Mouse (Mus musculus) forebrain, embryonic 16.5 days (tissue): ENCODE measurements around the gene Grk2. TPM values are rescaled to one million over a fixed set of nuclear protein-coding genes. Genes with fewer than 3 reads are reported as not detected.

ENCODE experiments used
- ATAC-seq: fragments of 200-750 bp; cut with Nextera tagmentation; 2 replicates; pipeline ENCODE4 v1.8.0; 2017; ENCODE audit warnings: mild to moderate bottlenecking, moderate library complexity
- H3K27ac ChIP-seq: fragments of 300-500 bp; sonication (generic); 2 replicates; pipeline ENCODE4 v1.5.1; 2014; ENCODE audit warnings: low read length, control low read depth
- H3K27me3 ChIP-seq: fragments of 300-500 bp; sonication (generic); replicated peaks from 2 replicates; pipeline ENCODE4 v1.6.1; 2014; ENCODE audit warnings: low read length; ENCODE audit not compliant: control insufficient read depth, insufficient read depth
- H3K36me3 ChIP-seq: fragments of 300-500 bp; sonication (generic); 2 replicates; pipeline ENCODE4 v1.6.1; 2014; ENCODE audit not compliant: control insufficient read depth, insufficient read depth
- H3K4me1 ChIP-seq: fragments of 300-500 bp; sonication (generic); replicated peaks from 2 replicates; pipeline ENCODE4 v1.6.1; 2014; ENCODE audit warnings: low read length; ENCODE audit not compliant: control insufficient read depth, insufficient read depth
- H3K4me2 ChIP-seq: fragments of 300-500 bp; sonication (generic); 2 replicates; pipeline ENCODE4 v1.6.1; 2014; ENCODE audit warnings: mild to moderate bottlenecking, low read length, control low read depth
- H3K4me3 ChIP-seq: fragments of 300-500 bp; sonication (generic); replicated peaks from 2 replicates; pipeline ENCODE4 v1.5.1; 2014; ENCODE audit warnings: mild to moderate bottlenecking, low read length, control low read depth
- H3K9ac ChIP-seq: fragments of 300-500 bp; sonication (generic); replicated peaks from 2 replicates; pipeline ENCODE4 v1.6.1; 2014; ENCODE audit warnings: low read depth, low read length, control low read depth
- H3K9me3 ChIP-seq: fragments of 300-500 bp; sonication (generic); 2 replicates; pipeline ENCODE4 v1.6.1; 2016; ENCODE audit warnings: low read length; ENCODE audit not compliant: control insufficient read depth
- WGBS: fragments of 180-500 bp; shearing (Covaris S2); extraction: QIAGEN DNeasy Blood & Tissue Kit; methylation state at CpG from one replicate; pipeline ENCODE4 v1.1.7; 2014; 5-methylcytosine and 5-hydroxymethylcytosine counted together
- polyA plus RNA-seq: library from polyadenylated mRNA; unstranded; fragments of >200 nt; fragmentation: Nextera tagmentation; extraction: Ambion mirVana; gene quantifications from 2 replicates; pipeline ENCODE4 v1.2.1, GENCODE M21; 2015

Gene Grk2
- polyA plus RNA-seq, 1 experiment from 2014 or later, result 28.1 TPM

DNA sequence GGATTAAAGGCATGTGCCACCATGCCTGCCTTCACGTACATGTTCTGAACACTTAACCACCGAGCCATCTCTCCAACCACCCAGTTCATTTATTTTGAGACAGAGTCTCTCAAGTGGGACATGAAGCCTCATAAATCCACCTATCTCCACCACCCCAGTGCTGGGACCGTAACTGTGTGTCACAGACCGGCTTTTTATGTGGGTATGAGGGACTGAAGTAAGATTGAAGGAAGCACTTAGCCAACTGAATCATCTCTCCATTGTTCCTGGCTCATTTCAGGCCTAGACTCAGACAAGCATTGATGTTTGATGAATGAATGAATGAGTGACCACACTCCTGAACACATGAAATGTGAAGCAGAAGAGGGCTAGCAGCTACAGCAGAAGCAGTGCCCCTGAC lies 3.3 kb upstream of the Grk2 start:
- no peak overlapping the region for H3K4me2 ChIP-seq

DNA sequence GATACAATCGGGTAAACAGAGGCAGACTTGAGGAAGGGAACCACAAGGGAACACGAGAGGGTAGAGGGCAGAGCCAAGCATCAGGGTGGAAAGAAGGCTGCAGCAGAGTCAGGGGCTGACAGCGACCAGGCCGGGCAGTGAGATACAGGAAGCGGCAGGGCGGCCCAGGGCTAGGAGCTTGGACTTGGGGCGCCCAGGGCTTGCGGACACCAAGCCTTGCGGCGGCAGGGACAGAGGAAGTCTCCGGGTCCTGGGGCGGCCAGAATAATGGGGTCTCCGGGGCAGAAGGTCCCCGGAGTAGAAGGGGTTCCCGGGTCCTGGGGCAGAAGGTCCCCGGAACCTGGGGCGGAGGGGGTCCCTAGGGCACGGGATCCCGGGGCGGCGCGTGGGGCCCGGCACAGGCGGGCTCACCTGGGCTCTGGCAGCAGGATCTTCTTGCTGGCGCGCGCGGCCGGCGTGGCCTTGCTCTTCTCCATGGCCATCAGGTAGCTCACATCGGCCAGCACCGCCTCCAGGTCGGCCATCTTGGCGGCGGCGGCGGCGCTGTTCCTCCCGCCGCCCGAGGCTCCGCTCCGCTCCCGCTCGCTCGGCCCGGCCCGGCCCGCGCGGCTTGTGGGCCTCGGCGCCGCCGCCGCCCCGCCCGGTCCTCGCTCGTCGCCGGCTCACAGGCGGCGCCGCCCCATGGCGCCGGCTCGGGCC lies 382 bp downstream of the Grk2 start:
- no peaks in the 10 kb centered on the region for H3K36me3 ChIP-seq

More for the DNA sequence above, 3.3 kb upstream of the Grk2 start:
- no peak for ATAC-seq
- Histone ChIP-seq H3K27me3 (no peaks in the 10 kb centered on the region), H3K4me1 (peaks cover 19% of the 10 kb centered on the region), H3K36me3 (0 out of 2 replicates have a peak, but pooled peaks cover 2% of the 10 kb centered on the region), H3K4me3 (no peak overlapping the region), H3K9ac (no peak overlapping the region), H3K27ac (no peak overlapping the region), H3K9me3 (no peaks in the 10 kb centered on the region)
- WGBS, result 95% methylated on average over 4 of the region's 4 CpGs

DNA sequence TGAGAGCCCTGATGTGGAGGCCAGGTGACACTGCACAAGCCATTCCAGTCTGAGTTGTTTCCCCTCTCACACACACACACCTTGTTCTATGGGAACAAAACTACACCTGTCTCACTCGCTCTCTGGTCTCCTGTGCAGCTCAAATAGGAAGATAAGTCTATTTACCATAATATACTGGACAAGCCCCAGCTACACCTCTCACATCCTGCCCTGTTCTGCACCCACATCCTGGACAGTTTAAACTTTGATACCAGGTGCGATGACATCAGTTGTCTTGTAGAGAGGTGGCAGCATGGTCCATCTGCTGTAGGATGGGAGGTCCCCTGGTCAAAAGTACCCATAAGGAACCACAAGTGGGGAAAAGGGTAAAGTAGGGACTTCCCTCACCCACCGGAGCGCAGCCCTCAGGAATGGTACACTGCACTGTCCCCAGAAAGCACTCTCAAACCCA lies 1.1 kb downstream of the Grk2 start:
- Histone ChIP-seq H3K4me3 (peak overlapping the region; percentile 90), H3K27me3 (no peaks in the 10 kb centered on the region), H3K36me3 (no peaks in the 10 kb centered on the region), H3K9me3 (no peaks in the 10 kb centered on the region), H3K4me2 (peak overlapping the region; percentile 93), H3K4me1 (peaks cover 63% of the 10 kb centered on the region), H3K27ac (no peak overlapping the region), H3K9ac (peak overlapping the region; percentile 98)
- no peak for ATAC-seq
- WGBS, result 43% methylated on average over 4 of the region's 4 CpGs

More for the DNA sequence above, 382 bp downstream of the Grk2 start:
- Histone ChIP-seq H3K9me3 (no peaks in the 10 kb centered on the region), H3K4me2 (peak overlapping the region; percentile 93), H3K27me3 (no peaks in the 10 kb centered on the region), H3K27ac (peak overlapping the region; percentile 60), H3K4me3 (peak overlapping the region; percentile 90), H3K4me1 (peaks cover 56% of the 10 kb centered on the region), H3K9ac (peak overlapping the region; percentile 98)
- ATAC-seq, result peak; percentile 64
- WGBS, result 0% methylated on average over 50 of the region's 68 CpGs

DNA sequence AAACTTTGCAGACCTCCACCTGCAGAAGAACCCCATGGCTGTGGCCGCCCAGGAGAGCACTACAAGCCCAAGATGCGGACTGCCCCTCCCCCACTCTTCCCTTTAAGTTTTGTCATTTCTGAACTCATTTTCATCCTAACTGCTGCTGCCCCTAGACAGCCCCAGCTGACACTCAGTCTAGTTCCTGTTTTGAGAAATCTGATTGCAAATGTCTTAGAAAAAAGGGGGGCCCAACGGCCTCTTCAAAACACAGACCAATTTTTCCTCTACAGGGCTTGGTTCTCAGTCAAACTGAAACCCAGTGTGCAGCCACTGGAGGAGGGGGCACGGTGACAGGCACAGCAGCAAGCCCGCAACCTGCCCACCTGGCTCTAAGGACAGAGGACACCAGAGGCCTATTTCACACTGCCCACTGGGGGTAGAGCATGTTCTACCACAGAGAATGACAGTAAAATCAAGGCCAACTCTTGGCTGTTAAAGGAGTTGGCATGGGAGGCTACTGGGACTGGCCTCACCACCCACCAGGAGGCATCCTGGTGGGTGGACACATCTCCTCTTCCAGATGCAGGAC lies 1.7 kb downstream of the Grk2 start:
- no peaks in the 10 kb centered on the region for H3K9me3 ChIP-seq
- no peak for ATAC-seq
- H3K27me3 ChIP-seq, result no peaks in the 10 kb centered on the region
- no peak overlapping the region for H3K9ac ChIP-seq
- H3K4me2 ChIP-seq, result peak overlapping the region; percentile 93
- 73% methylated on average over 5 of the region's 5 CpGs for WGBS
- H3K36me3 ChIP-seq, result no peaks in the 10 kb centered on the region
- H3K4me3 ChIP-seq, result peak overlapping the region; percentile 90; the same call in 1 of the 2 replicates
- H3K27ac ChIP-seq, result no peak overlapping the region
- peaks cover 63% of the 10 kb centered on the region for H3K4me1 ChIP-seq

DNA sequence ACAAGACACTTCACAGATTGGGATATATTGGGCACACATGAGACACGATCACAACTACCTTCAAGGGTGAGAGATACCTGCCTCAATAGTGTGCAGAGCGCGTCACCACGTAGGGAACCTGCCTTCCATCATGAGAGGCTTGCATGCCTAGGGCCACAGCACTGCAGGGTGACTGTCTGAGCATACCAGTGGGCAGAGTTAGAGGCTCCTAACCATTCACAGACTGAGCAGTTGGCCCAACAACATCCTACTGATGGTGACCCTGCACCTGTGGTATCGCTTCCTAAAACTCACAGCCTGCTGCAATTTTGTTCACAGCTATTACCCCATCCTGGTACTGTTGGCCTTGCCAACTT lies 2.4 kb downstream of the Grk2 start:
- no peaks in the 10 kb centered on the region for H3K9me3 ChIP-seq
- H3K27ac ChIP-seq, result no peak overlapping the region
- H3K9ac ChIP-seq, result no peak overlapping the region
- no peaks in the 10 kb centered on the region for H3K36me3 ChIP-seq
- ATAC-seq, result no peak
- no peak overlapping the region for H3K4me3 ChIP-seq
- WGBS, result 84% methylated on average over 5 of the region's 5 CpGs
- H3K4me1 ChIP-seq, result peaks cover 63% of the 10 kb centered on the region
- H3K4me2 ChIP-seq, result no peak overlapping the region
- no peaks in the 10 kb centered on the region for H3K27me3 ChIP-seq

DNA sequence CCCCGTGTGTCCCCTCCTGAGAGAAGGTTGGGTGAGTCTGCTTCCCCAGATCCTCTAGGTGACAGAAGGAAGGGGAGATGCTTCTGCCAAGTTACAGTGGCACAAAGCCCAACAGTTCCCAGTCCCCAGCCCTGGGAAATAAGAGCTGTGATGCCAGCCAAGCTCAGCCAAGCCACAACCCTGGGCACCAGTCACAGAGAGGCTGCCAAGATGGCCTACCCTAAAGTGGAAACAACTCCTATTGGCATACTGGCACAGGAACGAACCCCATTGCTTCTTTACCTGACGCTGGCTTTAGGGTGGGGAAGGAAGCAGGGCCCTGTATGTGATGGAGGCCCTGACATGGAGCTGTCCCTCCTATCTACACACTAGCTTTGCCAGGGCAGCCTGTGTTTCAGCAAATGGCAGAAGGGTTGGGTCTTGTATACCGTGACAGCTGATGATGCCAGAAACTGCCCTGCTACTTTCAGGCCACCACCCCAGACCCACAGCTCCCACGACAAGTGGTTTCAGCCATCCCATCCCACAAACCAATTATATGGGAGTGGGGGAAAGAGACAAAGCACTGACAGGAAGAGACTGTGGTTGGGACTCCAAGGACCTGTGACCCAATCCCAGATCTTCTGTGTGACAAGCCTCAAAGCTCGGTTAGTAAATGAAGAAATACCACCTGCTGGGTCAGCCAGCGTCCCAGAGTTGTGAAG lies 2.9 kb downstream of the Grk2 start:
- Histone ChIP-seq H3K9me3 (no peaks in the 10 kb centered on the region), H3K36me3 (no peaks in the 10 kb centered on the region), H3K4me1 (peaks cover 63% of the 10 kb centered on the region), H3K27ac (no peak overlapping the region; the same call in 1 of the 2 replicates), H3K4me2 (0 out of 2 replicates have a peak overlapping the region, but pooled peaks have one; percentile 9), H3K4me3 (no peak overlapping the region), H3K9ac (no peak overlapping the region), H3K27me3 (no peaks in the 10 kb centered on the region)
- ATAC-seq, result 0 out of 2 replicates have a peak, but pooled peaks have one; percentile 5
- WGBS, result 60% methylated on average over 7 of the region's 7 CpGs

DNA sequence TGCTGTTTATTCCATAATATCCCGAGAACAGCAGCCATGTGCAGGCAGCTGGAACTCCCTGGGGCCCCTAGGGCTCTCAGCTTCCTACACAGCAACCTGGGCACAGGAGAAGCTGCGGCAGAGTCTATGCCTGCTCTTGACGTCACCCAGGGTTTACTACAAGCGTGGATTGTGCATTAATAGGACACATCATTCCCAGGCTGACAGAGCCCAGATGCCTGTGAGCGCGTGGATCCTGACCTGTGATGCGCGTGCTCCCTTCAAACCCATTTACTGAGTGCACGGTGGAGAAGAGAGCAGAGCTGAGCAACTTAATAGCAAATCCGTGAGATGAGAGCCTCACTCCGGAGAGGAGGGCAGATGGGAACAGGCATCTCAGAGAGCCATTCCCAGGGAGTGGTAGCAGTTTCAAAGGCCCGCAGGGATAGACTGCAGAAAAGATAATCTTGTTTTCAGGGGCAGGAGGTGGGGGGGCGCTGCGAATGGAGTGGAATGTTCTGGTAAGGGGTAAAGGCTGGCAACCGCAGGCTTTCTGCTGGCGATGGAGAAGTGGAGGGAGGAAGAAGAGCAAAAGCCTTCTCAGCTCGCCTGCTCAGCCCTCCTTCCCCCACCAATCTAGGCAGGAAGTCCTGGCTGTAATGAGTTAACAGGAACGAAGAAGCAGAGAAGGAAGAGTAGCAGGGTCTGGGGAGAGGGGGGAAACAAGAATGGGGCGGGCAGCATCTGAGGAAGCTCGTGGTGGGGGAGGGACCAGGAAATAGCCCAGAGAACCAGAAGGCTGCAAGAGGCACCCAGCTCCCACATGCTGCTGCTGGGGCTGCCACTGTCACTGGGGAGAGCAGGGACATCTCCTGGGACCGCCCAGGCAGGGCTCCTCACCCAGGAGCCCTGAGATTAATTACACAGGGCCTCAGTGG lies 4.0 kb downstream of the Grk2 start:
- Histone ChIP-seq H3K4me1 (peaks cover 62% of the 10 kb centered on the region), H3K4me3 (no peak overlapping the region)

DNA sequence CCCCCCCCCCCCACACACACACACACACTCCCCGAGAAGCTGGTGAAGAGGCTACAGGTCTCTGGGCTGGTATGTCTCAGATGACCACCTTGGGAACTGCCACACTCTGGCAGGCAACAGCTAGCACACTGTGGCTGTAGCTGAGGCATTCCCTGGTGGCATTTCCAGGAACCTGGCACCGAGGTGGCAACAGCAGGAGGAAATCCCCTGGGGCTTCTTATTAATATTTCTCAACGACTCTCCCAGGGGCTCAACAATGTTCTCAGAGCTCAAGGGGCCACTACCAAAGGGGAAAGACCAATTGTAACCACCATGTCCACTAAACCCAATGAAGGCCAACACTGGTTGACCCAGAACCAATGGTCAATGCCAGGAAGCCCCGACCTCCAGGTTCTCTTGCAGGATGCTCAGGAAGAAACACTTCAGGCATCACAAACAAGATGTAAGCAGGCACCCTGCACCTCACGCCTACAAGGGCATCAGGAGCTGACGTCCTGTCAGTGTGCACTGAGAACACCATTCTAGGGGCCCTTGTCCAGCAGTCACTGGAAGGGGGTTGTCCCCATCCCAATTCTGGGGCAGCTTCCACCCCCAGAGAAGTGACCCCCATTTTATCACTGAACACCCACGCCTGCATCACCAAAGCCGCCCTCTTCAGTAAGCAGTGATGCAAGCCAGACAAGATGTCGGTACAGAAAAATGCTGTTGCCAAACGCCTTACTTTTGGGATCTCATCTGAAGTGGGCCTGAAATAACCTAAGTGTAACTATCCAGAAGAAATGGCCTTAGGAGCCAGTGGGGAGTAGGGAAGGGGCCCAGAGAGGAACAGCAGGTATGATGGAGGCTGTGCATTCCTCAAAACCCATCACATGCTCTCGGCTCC lies 4.9 kb downstream of the Grk2 start:
- 71% methylated on average over 11 of the region's 11 CpGs for WGBS
- ATAC-seq, result no peak
- H3K4me2 ChIP-seq, result no peak overlapping the region
- no peak overlapping the region for H3K9ac ChIP-seq
- no peaks in the 10 kb centered on the region for H3K36me3 ChIP-seq
- H3K4me3 ChIP-seq, result no peak overlapping the region
- H3K27me3 ChIP-seq, result no peaks in the 10 kb centered on the region
- no peaks in the 10 kb centered on the region for H3K9me3 ChIP-seq
- peaks cover 55% of the 10 kb centered on the region for H3K4me1 ChIP-seq
- H3K27ac ChIP-seq, result peak overlapping the region; percentile 38; the same call in 1 of the 2 replicates

More for the DNA sequence above, 4.0 kb downstream of the Grk2 start:
- no peaks in the 10 kb centered on the region for H3K27me3 ChIP-seq
- WGBS, result 39% methylated on average over 21 of the region's 21 CpGs
- H3K27ac ChIP-seq, result peak overlapping the region; percentile 38; the same call in 1 of the 2 replicates
- H3K9me3 ChIP-seq, result no peaks in the 10 kb centered on the region
- H3K4me2 ChIP-seq, result peak overlapping the region; percentile 8
- ATAC-seq, result no peak
- no peaks in the 10 kb centered on the region for H3K36me3 ChIP-seq
- 0 out of 2 replicates have a peak overlapping the region, but pooled peaks have one; percentile 12 for H3K9ac ChIP-seq
